Mouse (Mus musculus) ES-E14 (cell line): ENCODE results near the gene Trip12. TPM values are rescaled to one million over a fixed set of nuclear protein-coding genes. Genes with fewer than 3 reads are reported as not detected.

Experiments
- DNase-seq: peaks from one replicate; pipeline ENCODE4 v3.0.0-alpha.2; 2013; ENCODE audit warnings: low read depth, low spot score
- H3K27ac ChIP-seq: 2 replicates; pipeline ENCODE4 v1.5.1; 2012; ENCODE audit warnings: low read depth, mild to moderate bottlenecking, low read length, moderate library complexity, mixed read lengths; ENCODE audit not compliant: poor library complexity, insufficient read depth, severe bottlenecking
- H3K36me3 ChIP-seq: 2 replicates; pipeline ENCODE4 v1.6.1; 2012; ENCODE audit warnings: mild to moderate bottlenecking, low read length, moderate library complexity, mixed read lengths; ENCODE audit not compliant: control insufficient read depth, poor library complexity, insufficient read depth, severe bottlenecking
- H3K4me1 ChIP-seq, 2 experiments: fragments of 150-350 bp in 1 of 2; sonication (generic) in 1 of 2; 2 replicates each; pipeline ENCODE4 v1.6.1; 2012; ENCODE audit warnings: low read length in 2 of 2, mild to moderate bottlenecking in 1 of 2, mixed read lengths in 1 of 2; ENCODE audit not compliant: control insufficient read depth in 2 of 2, insufficient read depth in 2 of 2, poor library complexity in 1 of 2
- H3K4me3 ChIP-seq, 2 experiments: fragments of 150-350 bp in 1 of 2; sonication (generic) in 1 of 2; 2 replicates each; pipeline ENCODE4 v1.5.1; 2012; ENCODE audit warnings: low read length in 2 of 2, low read depth in 1 of 2, mild to moderate bottlenecking in 1 of 2, mixed read lengths in 1 of 2; ENCODE audit not compliant: insufficient read depth in 1 of 2, poor library complexity in 1 of 2, severe bottlenecking in 1 of 2
- H3K9ac ChIP-seq: 2 replicates; pipeline ENCODE4 v1.6.1; 2012; ENCODE audit warnings: low read depth, mild to moderate bottlenecking, low read length, mixed read lengths; ENCODE audit not compliant: poor library complexity, insufficient read depth, severe bottlenecking
- H3K9me3 ChIP-seq: fragments of 150-350 bp; sonication (generic); 2 replicates; pipeline ENCODE4 v1.6.1; 2012; ENCODE audit warnings: low read depth, mild to moderate bottlenecking, low read length; ENCODE audit not compliant: control insufficient read depth, insufficient read depth
- CHD2 ChIP-seq: IDR thresholded peaks from 2 replicates; pipeline ENCODE4 v1.6.1; 2014; ENCODE audit warnings: mild to moderate bottlenecking, low read depth, low read length, inconsistent platforms
- HCFC1 ChIP-seq: IDR thresholded peaks from 2 replicates; pipeline ENCODE4 v1.6.1; 2012; ENCODE audit warnings: low read length, inconsistent platforms, borderline replicate concordance; ENCODE audit not compliant: insufficient read depth
- MAFK ChIP-seq: IDR thresholded peaks from 2 replicates; pipeline ENCODE4 v1.6.1; 2014; ENCODE audit warnings: mild to moderate bottlenecking, low read depth, low read length, inconsistent platforms; ENCODE audit not compliant: insufficient read depth
- ZC3H11A ChIP-seq: IDR thresholded peaks from 2 replicates; pipeline ENCODE4 v1.6.1; 2012; ENCODE audit warnings: low read depth, mild to moderate bottlenecking, inconsistent platforms, low read length, borderline replicate concordance
- ZNF384 ChIP-seq: IDR thresholded peaks from 2 replicates; pipeline ENCODE4 v1.6.1; 2012; ENCODE audit warnings: low read depth, low read length, inconsistent platforms
- in situ Hi-C, 2 experiments: fragments of 600-800 bp; cut with MboI; formaldehyde crosslinking; loops; one replicate each; pipeline ENCODE4 v1.15.1; 2025; ENCODE audit warnings: low sequenced_read_pairs in 2 of 2, inconsistent platforms in 1 of 2; ENCODE audit not compliant: unreplicated experiment in 2 of 2
- total RNA-seq: library from RNA; depleted of rRNA; stranded (reverse); fragments of 300-350 nt; gene quantifications from 2 replicates; pipeline ENCODE4 v1.2.3, GENCODE M21; 2012

The Trip12 gene
- total RNA-seq, 1 experiment, result 425 TPM

GRCm38 (mm10) chr1:84879571-84880120 is 39.3 kb upstream of the Trip12 start:
- H3K36me3 ChIP-seq, result no peaks in the 10 kb centered on the region
- H3K9me3 ChIP-seq, result no peaks in the 10 kb centered on the region
- H3K4me3 ChIP-seq, result no peak overlapping the region
- in situ Hi-C loops, result loop anchor here in 1 of 2 experiments (10.0 kb wide), 1 partner anchor 155 kb away; no protein-coding TSS in a partner anchor
- TF ChIP-seq ZC3H11A (no peak), HCFC1 (no peak), ZNF384 (no peak), MAFK (no peak), CHD2 (no peak)
- no peak for DNase-seq
- H3K9ac ChIP-seq, result no peak overlapping the region
- peaks cover 4 to 10% of the 10 kb centered on the region in 2 experiments for H3K4me1 ChIP-seq
- peak overlapping the region; percentile 3; the same call in 1 of the 2 replicates for H3K27ac ChIP-seq

- in situ Hi-C loops, result loop anchor here in 1 of 2 experiments (10.0 kb wide), 1 partner anchor 153 kb away; no protein-coding TSS in a partner anchor
Observed at GRCm38 (mm10) chr1:84877590-84877989, 37.3 kb upstream of the Trip12 start.

GRCm38 (mm10) chr1:84872939-84873338 is 32.6 kb upstream of the Trip12 start:
- Histone ChIP-seq H3K9me3 (no peaks in the 10 kb centered on the region), H3K36me3 (no peaks in the 10 kb centered on the region), H3K9ac (peak overlapping the region; percentile 23; the same call in 1 of the 2 replicates), H3K4me1 (peaks cover 15 to 16% of the 10 kb centered on the region in 2 experiments), H3K4me3 (no peak overlapping the region), H3K27ac (peak overlapping the region; percentile 96; the same call in 1 of the 2 replicates)
- in situ Hi-C loops, result loop anchor here in 1 of 2 experiments (10.0 kb wide), 1 partner anchor 148 kb away; no protein-coding TSS in a partner anchor
- no peak for DNase-seq
- TF ChIP-seq HCFC1 (no peak), CHD2 (no peak), ZC3H11A (no peak), MAFK (no peak), ZNF384 (no peak)

More at GRCm38 (mm10) chr1:84877590-84877989, 37.3 kb upstream of the Trip12 start:
- Histone ChIP-seq H3K36me3 (no peaks in the 10 kb centered on the region), H3K4me1 (peaks cover 7 to 15% of the 10 kb centered on the region in 2 experiments), H3K27ac (no peak overlapping the region), H3K9ac (no peak overlapping the region), H3K9me3 (no peaks in the 10 kb centered on the region), H3K4me3 (no peak overlapping the region)
- TF ChIP-seq ZNF384 (no peak), ZC3H11A (no peak), HCFC1 (no peak), CHD2 (no peak), MAFK (no peak)
- no peak for DNase-seq

- Histone ChIP-seq H3K4me1 (peaks cover 15 to 16% of the 10 kb centered on the region in 2 experiments), H3K9ac (no peak overlapping the region; the same call in 1 of the 2 replicates), H3K27ac (peak overlapping the region; percentile 96), H3K4me3 (peak overlapping the region in 1 of 2 experiments; percentile 19; a peak in 1 of 4 replicates), H3K36me3 (no peaks in the 10 kb centered on the region), H3K9me3 (no peaks in the 10 kb centered on the region)
- in situ Hi-C loops, result loop anchor here in 1 of 2 experiments (10.0 kb wide), 1 partner anchor 147 kb away; no protein-coding TSS in a partner anchor
- TF ChIP-seq CHD2 (no peak), MAFK (no peak), ZC3H11A (no peak), HCFC1 (no peak), ZNF384 (no peak)
- DNase-seq, result peak; percentile 83
Observed at GRCm38 (mm10) chr1:84872105-84872504, 31.8 kb upstream of the Trip12 start.
